Mouse (Mus musculus) gonadal fat pad, adult 2 months (tissue): Measurements from ENCODE around the gene Dnaic1. TPM values are rescaled to one million over a fixed set of nuclear protein-coding genes. Genes with fewer than 3 reads are reported as not detected.
"Not testable (repeated sequence)": the region's sequence is repeated elsewhere in the genome, so short reads cannot be mapped to it uniquely, and the experiment has no call there.

Experiments used
- DNase-seq: peaks from one replicate; pipeline ENCODE4 v3.0.0-alpha.2; 2012; ENCODE audit warnings: low read depth
- polyA plus RNA-seq: library from polyadenylated mRNA; depleted of rRNA; stranded (reverse); fragments of >200 nt; gene quantifications from 2 replicates; pipeline ENCODE4 v1.2.3, GENCODE M21; 2012

The Dnaic1 gene
- polyA plus RNA-seq, 1 experiment, result 1.5 TPM

DNA sequence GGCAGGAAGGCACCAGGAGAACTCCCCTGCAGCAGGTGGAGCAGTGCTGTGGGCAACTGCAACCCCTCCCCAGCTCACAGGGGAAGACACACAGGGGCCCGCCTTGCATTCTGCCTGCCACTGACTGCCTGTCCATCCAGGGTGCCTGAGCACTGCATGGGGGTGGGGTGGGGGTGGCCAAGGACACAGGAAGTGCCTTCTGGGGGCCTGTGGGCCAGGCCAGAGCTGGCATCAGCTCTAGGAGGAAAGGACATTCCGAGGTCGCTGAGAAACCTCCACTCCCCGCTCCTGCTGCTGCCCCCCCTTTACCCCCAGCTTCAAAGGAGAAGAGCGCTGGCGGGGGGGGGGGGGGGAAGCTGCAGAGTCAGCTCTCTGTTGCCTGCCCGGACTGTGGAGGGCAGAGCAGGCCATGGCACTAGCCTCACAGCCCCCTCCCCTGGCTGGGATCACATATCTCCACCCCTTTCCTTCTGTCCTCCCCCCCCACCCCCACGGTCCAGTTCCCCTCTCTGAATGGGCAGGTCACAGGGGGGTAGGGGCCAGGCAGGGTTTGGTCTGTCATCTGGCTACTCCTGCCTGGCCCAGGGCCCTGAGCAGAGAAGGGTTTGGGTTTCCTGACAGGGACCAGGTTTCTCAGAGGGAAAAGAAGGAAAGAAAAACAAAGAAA lies 95.6 kb downstream of the Dnaic1 start:
- no peak for DNase-seq

- DNase-seq, result no peak
Measured at GRCm38 (mm10) chr4:41666646-41667045, 97.1 kb downstream of the Dnaic1 start.

DNA sequence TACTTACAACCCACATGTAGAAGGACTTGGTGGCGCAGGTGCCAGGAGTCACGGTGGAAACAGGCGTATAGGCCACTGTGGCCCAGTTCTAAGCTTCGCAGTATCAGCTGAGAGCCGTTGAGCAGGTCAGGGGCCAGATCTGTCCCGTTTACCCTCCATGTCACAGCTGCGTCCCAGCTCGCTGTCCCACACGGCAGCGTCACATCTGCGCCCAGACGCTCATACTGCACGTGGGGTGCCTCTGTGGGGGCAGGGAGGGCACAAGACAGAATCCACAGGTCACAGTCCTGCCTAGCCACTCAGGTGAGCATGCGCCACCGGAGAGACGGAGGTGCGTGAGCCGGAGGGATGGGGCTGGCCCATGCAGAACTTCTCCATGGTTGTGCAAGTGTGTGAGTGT lies 101.3 kb downstream of the Dnaic1 start:
- no peak for DNase-seq

- DNase-seq, result no peak
Measured at GRCm38 (mm10) chr4:41671500-41671899, 101.9 kb downstream of the Dnaic1 start.

- DNase-seq, result no peak
Measured at GRCm38 (mm10) chr4:41671963-41672480, 102.4 kb downstream of the Dnaic1 start.

GRCm38 (mm10) chr4:41672522-41672963 lies 103.0 kb downstream of the Dnaic1 start:
- no peak for DNase-seq

GRCm38 (mm10) chr4:41673186-41673585 lies 103.6 kb downstream of the Dnaic1 start:
- DNase-seq, result no peak

DNA sequence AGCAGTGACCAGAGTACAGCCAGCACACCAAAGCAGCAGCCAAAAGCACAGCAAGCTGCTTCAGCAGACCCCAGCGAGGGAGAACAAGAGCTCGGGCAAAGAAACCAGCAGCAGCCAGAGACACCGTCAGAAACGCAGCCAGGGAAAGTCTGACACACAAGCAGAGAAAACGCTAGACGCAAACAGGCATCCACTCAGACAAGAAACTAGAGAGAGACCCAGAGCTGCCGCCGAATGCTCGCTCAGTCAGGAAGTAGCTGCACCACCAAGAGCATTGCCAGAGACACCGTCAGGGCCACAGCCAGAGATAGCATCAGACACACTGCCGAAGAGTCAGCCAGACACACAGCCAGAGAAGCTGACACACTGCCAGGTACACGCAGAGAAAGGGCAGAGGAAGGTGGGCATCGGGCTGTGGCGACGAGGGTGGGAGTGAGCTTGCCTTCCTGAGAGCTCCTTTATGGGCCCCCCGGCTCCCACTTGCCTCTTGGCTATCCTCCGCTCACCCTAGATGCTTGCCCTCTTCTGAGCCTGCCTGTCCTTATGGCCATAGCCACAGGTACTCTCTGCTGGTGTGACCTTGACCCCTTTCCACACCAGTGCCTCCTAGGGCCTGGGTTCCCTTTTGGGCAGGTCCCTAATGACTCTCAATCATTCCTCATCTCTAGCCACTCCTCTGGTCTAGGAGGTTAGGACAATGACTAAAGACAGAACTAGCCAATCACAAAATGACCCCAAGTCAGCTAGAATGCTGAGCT lies 106.9 kb downstream of the Dnaic1 start:
- DNase-seq, result no peak

DNA sequence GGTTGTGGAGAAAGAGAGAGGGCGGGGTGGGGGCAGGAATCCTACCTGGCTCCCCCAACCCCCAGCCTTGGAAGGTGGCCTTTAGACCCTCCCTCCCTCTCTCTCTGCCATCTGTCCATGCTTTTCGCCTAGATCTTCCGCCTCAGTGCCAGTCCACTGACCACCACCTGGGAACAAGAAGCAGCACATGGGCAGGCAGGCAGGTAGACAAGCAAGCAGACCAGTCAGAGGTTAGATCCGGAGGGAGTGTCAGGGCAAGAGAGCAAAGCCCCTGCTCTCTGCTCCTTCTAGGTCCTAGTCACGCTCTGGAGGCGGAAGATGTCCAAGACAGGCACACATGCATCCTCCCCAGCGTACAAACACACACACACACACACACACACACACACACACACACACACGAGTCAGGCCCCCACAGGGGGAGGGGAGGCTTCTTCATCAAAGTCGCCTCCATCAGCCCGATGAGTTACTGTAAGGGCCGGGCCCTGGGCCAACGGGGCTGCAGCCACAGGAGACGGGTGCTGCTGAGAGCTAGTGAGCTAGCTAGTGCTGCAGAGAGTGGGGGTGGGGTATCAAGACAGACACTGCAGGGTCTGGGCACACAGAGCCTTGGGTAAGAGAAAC lies 107.5 kb downstream of the Dnaic1 start:
- no peak for DNase-seq

DNA sequence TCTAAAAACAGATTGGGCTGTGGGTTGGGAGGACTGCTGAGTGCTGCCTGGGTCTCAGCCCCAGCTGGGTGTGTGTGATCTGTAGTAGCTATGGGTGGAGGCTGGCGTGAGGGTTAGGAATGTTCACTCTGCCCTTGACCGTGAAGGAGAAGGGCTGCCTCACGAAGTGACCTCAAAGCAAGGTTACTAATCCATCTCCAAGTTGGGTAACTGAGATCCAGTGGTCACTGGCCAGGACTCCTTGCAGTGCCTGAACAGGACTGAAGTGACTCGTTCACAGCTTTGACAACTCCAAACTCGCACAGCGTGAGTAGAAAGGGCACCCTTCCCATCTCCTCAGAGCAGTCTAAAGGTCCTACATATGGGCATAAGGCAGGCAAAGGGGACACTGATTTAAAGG lies 109.3 kb downstream of the Dnaic1 start:
- DNase-seq, result no peak

GRCm38 (mm10) chr4:41679291-41679690 lies 109.7 kb downstream of the Dnaic1 start:
- DNase-seq, result no peak

DNA sequence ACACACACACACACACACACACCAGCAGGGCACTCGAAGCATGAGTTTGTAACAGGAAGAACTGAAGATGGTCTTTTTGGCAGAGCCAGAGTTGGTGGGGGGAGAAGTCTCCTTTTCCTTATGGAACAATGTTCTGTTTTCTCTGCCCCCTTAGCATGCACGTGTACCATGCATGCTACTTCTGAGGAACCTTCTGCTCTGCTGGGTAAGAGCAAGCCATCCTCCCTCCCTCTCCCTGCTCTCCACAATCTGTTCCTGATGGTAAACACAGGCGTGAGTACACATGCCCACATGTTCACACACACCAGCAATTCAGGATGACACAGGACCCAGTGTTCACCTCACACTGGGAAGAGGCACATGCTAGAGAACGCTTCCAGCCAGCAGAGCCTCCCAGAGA lies 111.6 kb downstream of the Dnaic1 start:
- DNase-seq, result no peak

DNA sequence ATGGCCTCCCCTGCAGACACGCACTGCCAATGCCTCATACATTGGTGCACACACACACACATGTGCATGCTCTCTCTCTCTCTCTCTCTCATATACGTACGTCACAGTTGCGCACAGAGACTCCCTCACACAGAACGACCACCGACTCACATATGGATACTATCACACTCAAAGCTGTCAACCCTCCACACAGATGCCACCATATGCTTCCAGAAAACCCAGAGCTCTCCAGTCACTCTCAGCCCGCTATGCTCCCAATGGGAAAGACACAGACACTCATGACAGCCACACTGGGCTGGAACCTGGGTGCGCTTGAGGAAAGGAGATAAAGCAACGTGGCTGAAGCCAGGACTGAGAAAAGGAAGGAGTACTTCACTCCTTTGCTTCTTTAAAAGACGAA lies 112.4 kb downstream of the Dnaic1 start:
- DNase-seq, result no peak

GRCm38 (mm10) chr4:41682789-41683188 lies 113.2 kb downstream of the Dnaic1 start:
- DNase-seq, result no peak

- DNase-seq, result not testable (repeated sequence)
Measured at GRCm38 (mm10) chr4:41683303-41683702, 113.7 kb downstream of the Dnaic1 start.

GRCm38 (mm10) chr4:41684131-41684930 lies 114.8 kb downstream of the Dnaic1 start:
- not testable (repeated sequence) for DNase-seq

DNA sequence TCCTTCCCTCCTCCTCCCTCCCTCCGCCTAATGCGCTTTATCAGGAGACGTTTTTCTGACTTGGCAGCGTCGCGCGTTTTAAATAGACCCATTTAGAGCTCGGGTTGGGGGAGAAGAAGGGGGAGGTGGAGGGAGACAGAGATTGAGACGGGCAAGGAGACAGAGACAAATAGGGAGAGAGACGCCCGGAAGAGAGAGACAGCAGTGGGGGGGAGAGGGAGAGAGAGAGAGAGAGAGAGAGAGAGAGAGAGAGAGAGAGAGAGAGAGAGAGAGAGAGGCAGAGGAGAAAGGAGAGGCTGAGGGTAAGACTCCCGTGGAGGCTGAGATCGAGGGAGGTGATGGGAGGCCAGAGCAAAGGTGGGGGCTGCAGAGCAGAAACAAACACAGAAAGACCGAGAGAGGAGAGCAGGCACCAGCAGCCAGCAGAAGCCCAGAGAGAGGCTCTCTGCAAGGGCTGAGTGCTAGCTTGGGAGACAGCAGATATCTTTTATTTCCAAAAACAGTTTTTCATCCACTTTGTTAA lies 115.4 kb downstream of the Dnaic1 start:
- DNase-seq, result not testable (repeated sequence)

GRCm38 (mm10) chr4:41685882-41686492 lies 116.4 kb downstream of the Dnaic1 start:
- DNase-seq, result not testable (repeated sequence)
